Mouse (Mus musculus): ENCODE results near the gene Grk5. TPM values are rescaled to one million over a fixed set of nuclear protein-coding genes. Genes with fewer than 3 reads are reported as not detected.
"Not testable (repeated sequence)": the region's sequence is repeated elsewhere in the genome, so short reads cannot be mapped to it uniquely, and the experiment has no call there.

The Grk5 gene
- polyA plus RNA-seq, 1 experiment from 2014 or later: 4.0 TPM

DNA sequence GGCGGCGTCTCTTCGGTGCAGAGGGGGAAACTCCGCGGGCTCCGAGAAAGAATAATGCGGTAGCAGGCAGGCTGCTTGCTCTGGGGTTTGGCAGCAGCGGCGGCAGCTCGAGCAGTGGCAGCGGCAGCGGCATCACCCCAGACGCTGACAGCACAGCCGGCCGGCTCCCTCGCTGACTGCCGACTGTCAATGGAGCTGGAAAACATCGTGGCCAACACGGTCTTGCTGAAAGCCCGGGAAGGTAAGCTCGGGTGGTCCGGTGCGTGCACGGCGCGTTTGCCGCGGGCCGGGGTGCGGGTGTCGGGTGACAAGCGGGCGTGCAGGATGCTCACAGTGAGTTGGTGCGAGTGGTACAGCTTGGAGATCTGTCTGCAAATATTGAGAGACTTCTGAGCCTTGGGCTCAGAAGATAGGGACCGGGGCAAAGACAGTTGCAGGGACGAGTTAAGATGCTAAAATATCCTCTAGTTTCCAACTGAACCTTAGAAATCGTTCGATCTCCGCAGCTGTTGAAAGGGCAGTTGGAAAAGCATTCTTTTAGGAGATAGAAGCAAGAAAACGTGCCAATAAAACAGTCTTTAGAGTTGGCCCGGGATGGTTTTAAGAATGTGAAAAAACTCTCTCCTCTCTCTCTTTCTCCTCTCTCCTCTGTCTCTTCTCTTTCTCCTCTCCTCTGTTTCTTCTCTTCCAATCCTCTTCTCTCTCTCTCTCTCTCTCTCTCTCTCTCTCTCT lies 1.0 kb downstream of the Grk5 start:
- Histone ChIP-seq H3K27ac (no peak overlapping the region), H3K36me3 (ENCODE audit: inconsistent target) (no peaks in the 10 kb centered on the region), H3K4me3 (ENCODE audit: inconsistent target) (peak overlapping the region; percentile 48), H3K79me2 (ENCODE audit: inconsistent target) (no peaks in the 10 kb centered on the region; the same call in 1 of the 2 replicates)
- under 1% methylated on average over 41 of the region's 41 CpGs for WGBS (ENCODE audit: missing documents)

DNA sequence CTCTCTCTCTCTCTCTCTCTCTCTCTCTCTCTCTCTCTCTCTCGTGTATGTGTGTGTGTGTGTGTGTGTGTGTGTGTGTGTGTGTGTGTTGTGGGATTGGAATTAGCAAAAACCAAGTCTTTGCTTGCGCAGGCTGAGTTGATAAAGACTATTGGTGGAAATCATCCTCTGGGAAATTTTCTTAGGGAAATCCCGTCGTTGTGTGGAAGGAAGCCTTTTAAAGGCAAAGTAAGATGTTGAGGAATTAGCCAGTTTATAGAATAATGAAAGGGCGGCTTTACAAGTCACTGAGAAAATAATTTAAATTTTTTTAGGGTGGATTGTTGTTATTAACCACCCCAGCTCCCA lies 1.5 kb downstream of the Grk5 start:
- Histone ChIP-seq H3K27ac (no peak overlapping the region), H3K4me3 (ENCODE audit: inconsistent target) (no peak overlapping the region; the same call in 1 of the 2 replicates), H3K79me2 (ENCODE audit: inconsistent target) (no peaks in the 10 kb centered on the region; the same call in 1 of the 2 replicates), H3K36me3 (ENCODE audit: inconsistent target) (no peaks in the 10 kb centered on the region)
- 38% methylated on average over 4 of the region's 5 CpGs for WGBS (ENCODE audit: missing documents)

DNA sequence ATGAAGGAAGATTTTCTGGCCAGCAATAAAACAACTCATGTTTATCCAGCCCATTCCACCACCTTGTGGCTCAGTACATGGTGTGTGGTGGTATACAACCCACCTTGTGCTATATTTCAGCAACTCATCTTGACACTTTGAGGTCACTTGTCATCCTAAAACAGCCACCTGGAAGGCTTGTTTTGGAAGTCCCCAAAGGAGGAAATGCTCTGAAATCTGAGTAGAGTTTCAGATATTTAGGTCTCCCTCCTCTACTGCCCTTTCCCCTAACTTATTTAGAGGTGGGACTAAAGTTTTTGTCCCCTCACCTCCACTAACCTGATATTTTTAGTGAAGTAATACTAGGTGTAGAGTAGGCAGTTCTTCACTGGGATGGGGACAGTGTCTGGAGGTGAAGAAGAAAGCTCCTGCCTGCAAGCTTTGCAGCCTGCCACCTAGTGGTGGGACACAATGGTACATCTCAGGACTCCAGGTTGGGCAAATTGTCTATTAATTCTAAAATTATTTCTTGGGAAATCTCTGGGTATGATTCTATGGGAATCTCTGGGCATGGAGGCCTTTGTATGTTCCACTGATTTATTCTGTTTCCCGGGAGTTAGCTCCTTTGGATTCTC lies 2.5 kb downstream of the Grk5 start:
- no peak overlapping the region for H3K27ac ChIP-seq
- no peaks in the 10 kb centered on the region; the same call in 1 of the 2 replicates for H3K79me2 ChIP-seq (ENCODE audit: inconsistent target)
- WGBS (ENCODE audit: missing documents): 36% methylated on average over 1 of the region's 1 CpGs
- H3K4me3 ChIP-seq (ENCODE audit: inconsistent target): no peak overlapping the region
- no peaks in the 10 kb centered on the region for H3K36me3 ChIP-seq (ENCODE audit: inconsistent target)

DNA sequence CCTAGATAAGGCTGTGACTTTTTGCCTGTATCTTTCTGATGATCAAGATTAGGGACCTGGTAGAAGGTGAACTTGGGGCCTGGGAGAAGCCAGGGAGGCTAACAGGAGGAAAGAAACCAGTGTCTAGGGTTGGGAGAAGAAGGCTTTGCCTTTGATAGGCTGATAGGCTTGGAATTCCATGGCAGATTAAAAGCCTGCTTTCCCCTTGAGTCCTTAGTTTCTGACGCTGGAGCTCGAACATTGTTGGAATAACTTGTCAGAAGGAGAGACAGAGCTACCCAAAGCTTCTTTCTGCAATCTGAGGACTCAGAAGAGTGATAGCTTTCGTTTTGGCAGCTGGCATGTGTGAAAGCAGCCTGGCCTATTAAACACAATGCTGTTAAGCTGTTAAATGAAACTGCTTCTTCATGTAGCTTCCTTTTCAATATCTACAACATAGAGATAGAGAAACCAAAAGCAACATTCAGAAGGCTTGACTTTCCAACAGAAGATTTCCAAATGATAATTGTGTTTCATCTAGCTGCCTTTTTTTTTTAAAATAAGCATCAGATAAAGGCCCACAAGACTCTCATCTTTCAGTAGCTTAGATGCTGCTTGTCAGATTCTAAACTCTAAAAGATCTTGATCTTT lies 5.8 kb downstream of the Grk5 start:
- Histone ChIP-seq H3K27ac (no peak overlapping the region), H3K4me3 (ENCODE audit: inconsistent target) (no peak overlapping the region), H3K36me3 (ENCODE audit: inconsistent target) (no peaks in the 10 kb centered on the region), H3K79me2 (ENCODE audit: inconsistent target) (no peaks in the 10 kb centered on the region; the same call in 1 of the 2 replicates)
- 70% methylated on average over 3 of the region's 3 CpGs for WGBS (ENCODE audit: missing documents)

DNA sequence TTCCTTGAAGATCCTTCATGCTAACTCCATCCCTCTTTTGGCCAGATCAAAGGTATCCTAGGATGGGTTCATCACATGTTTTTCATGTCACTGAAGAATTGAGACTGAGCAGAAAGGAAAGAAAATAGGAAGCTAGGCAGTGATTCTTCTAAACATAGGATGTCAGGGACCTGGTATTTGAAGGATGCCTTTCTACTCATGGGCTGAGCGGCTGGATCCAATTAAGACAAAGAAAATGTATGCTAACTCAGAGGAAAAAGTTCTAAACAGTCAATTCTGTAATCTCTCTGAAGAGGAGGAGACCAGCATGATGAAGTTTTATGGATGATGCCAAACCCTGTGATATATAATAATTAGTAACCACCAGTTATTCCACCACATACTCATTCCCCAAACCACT lies 13.6 kb downstream of the Grk5 start:
- H3K4me3 ChIP-seq (ENCODE audit: inconsistent target): no peak overlapping the region
- 100% methylated on average over 1 of the region's 1 CpGs for WGBS (ENCODE audit: missing documents)
- H3K27ac ChIP-seq: no peak overlapping the region
- H3K79me2 ChIP-seq (ENCODE audit: inconsistent target): no peaks in the 10 kb centered on the region
- no peaks in the 10 kb centered on the region for H3K36me3 ChIP-seq (ENCODE audit: inconsistent target)

DNA sequence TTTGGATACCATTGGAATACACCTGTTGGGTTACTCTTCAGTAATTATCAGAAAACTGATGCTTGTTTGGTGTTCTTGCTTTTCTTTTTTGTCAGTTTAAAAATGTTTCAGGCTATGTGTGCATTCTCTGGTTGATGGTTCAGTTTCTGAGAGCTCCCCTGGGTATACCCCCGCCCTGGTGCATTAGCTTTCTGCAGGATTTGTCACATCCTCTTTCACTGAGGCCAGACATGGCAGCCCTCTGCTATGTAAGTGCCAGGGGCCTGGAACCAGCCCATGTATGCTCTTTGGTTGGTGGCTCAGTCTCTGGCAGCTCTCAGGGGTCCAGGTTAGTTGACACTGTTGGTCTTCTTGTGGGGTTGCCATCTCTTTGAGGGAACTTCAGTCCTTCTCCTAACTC lies 14.4 kb downstream of the Grk5 start:
- WGBS (ENCODE audit: missing documents): 100% methylated on average over 1 of the region's 1 CpGs
- Histone ChIP-seq H3K27ac (no peak overlapping the region), H3K4me3 (ENCODE audit: inconsistent target) (no peak overlapping the region), H3K79me2 (ENCODE audit: inconsistent target) (no peaks in the 10 kb centered on the region), H3K36me3 (ENCODE audit: inconsistent target) (no peaks in the 10 kb centered on the region)

DNA sequence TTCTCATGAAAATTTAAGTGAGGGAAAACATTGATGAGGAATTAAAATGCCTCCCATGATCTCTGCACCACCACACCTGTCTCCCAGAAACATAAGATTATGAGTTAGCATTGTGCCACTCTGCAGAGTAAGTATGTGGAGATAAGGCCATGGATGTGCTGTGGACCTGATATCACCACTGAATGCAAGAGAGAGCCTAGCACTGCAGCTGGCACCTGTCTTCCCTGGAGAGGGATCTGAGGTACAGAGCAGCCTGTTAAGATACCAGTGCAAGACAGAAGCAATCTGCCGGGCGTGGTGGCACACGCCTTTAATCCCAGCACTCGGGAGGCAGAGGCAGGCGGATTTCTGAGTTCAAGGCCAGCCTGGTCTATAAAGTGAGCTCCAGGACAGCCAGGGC lies 15.9 kb downstream of the Grk5 start:
- H3K27ac ChIP-seq: no peak overlapping the region
- H3K36me3 ChIP-seq (ENCODE audit: inconsistent target): no peaks in the 10 kb centered on the region
- 100% methylated on average over 3 of the region's 5 CpGs for WGBS (ENCODE audit: missing documents)
- H3K4me3 ChIP-seq (ENCODE audit: inconsistent target): no peak overlapping the region
- H3K79me2 ChIP-seq (ENCODE audit: inconsistent target): no peaks in the 10 kb centered on the region

DNA sequence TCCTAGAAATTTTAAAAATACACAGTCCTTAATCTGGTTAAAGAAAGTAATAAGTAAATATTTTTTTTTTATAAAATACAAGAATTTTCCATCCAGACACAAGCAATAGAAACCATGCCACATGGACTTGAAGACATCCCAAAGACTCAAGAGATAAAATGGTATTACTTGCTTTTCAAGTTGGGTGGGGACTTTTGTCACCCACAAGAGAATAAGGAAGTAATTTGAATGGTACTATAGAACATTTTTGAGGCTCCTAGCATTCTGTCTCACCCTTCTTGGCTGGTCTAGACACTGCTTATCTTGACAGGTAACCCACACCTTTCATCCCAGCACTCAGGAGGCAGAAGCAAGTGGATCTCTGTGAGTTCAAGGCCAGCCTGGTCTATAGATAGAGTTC lies 20.8 kb downstream of the Grk5 start:
- H3K36me3 ChIP-seq (ENCODE audit: inconsistent target): no peaks in the 10 kb centered on the region
- H3K27ac ChIP-seq: no peak overlapping the region
- no peaks in the 10 kb centered on the region for H3K79me2 ChIP-seq (ENCODE audit: inconsistent target)
- no peak overlapping the region for H3K4me3 ChIP-seq (ENCODE audit: inconsistent target)

DNA sequence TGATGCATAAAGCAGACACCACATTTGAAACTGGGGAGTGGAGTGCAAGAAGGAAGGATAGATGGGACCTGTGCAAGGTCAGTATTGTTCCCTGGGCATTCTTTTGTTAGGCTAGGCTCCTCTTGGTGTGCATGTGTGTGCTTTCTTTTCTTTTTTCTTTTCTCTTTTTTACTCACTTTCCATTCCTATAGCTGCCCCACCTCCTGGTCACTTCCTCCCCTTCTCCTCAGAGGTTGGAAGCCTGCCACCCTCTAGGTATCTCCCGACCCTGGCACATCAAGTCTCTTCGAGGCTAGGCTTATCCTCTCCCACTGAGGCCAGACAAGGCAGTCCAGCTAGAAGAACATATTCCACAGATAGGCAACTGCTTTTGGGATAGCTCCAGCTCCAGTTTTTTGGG lies 22.1 kb downstream of the Grk5 start:
- Histone ChIP-seq H3K79me2 (ENCODE audit: inconsistent target) (no peaks in the 10 kb centered on the region), H3K36me3 (ENCODE audit: inconsistent target) (no peaks in the 10 kb centered on the region), H3K27ac (no peak overlapping the region), H3K4me3 (ENCODE audit: inconsistent target) (no peak overlapping the region)
- WGBS (ENCODE audit: missing documents): 53% methylated on average over 2 of the region's 2 CpGs

DNA sequence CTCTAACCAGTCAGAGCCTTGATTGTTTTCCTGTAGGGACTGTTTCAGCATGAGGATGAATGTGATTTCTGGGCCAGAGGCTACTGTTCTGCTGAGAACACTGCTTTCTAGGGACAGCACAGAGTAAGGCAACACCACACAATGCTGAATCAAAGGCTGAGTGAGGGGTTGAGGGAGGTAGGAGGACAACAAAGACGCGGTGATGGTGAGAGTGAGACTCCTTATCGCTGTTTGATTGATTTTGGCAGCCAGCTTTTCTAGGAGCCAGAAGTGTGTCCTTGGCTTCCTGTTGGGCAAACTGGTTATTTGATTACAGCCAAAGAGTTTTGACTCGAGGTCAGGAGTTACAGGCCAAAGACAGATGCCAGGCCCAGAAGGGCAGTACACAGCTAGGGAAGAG lies 25.7 kb downstream of the Grk5 start:
- Histone ChIP-seq H3K79me2 (ENCODE audit: inconsistent target) (no peaks in the 10 kb centered on the region), H3K36me3 (ENCODE audit: inconsistent target) (no peaks in the 10 kb centered on the region), H3K4me3 (ENCODE audit: inconsistent target) (no peak overlapping the region), H3K27ac (no peak overlapping the region)
- 79% methylated on average over 4 of the region's 4 CpGs for WGBS (ENCODE audit: missing documents)

DNA sequence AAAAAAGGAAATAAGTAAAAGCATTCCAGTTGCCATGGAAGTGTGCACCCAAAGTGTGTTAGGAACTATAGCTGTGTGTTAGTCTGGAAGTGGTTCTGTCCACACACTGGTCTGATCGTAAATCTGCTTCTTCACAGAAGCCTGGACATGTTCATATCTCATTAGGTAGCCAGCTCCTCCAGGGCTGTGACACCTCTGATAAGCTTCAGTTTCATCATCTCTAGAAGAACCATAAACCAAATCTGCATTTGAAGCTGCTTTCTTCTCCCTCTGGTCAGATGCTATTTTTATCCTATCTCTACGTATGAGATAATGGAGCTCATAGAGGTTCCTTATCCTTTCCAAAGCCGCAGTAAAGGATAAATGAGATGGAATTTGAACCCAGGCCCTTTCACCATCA lies 26.3 kb downstream of the Grk5 start:
- Histone ChIP-seq H3K4me3 (ENCODE audit: inconsistent target) (no peak overlapping the region), H3K79me2 (ENCODE audit: inconsistent target) (no peaks in the 10 kb centered on the region), H3K36me3 (ENCODE audit: inconsistent target) (no peaks in the 10 kb centered on the region), H3K27ac (no peak overlapping the region)
- 96% methylated on average over 3 of the region's 3 CpGs for WGBS (ENCODE audit: missing documents)

DNA sequence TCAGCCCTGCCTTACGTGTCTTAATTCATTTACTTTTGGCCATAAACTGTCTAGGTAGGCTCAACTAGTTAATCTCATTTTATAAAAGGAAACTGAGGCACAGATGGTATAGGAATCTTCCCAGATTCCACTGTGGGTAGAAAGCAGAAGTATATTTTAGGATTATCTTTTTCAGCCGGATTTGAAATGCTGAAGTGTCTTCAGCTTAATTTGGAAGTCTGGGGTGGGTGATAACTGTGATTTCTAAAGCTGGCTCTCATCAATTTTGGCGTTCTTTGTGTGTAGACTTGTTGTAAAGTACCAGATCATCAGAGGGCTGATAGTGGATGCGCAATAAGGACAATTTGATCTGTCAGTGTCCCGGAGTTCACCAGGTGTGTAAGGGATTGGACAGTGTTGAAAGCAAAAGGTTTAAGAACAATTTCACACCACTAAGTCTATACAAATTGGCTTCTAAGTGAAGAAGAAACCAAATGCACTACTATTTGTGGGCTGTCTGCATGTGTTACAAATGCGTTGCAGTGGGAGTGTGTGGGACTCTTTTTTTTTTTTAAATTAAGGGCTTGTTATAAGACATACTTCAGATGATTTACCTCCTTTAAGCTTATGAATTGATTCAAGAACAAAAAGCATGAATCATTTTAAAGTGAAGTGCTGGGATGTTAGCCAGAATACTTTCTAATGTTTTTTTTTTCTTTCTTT lies 27.5 kb downstream of the Grk5 start:
- Histone ChIP-seq H3K36me3 (ENCODE audit: inconsistent target) (no peaks in the 10 kb centered on the region), H3K79me2 (ENCODE audit: inconsistent target) (no peaks in the 10 kb centered on the region), H3K4me3 (ENCODE audit: inconsistent target) (no peak overlapping the region), H3K27ac (no peak overlapping the region)
- WGBS (ENCODE audit: missing documents): 91% methylated on average over 6 of the region's 6 CpGs

DNA sequence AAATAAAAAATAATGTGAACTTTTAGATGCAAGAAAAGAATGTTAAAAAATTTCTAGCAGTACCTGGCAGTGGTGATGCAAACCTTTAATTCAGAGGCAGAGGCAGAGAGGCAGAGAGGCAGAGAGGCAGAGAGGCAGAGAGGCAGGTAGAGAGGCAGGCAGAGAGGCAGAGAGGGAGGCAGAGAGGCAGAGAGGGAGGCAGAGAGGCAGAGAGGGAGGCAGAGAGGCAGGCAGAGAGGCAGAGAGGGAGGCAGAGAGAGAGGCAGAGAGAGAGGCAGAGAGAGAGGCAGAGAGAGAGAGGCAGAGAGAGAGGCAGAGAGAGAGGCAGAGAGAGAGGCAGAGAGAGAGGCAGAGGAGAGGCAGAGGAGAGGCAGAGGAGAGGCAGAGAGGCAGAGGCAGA lies 35.0 kb downstream of the Grk5 start:
- H3K4me3 ChIP-seq (ENCODE audit: inconsistent target); H3K27ac ChIP-seq; H3K36me3 ChIP-seq (ENCODE audit: inconsistent target); H3K79me2 ChIP-seq (ENCODE audit: inconsistent target): not testable (repeated sequence)

DNA sequence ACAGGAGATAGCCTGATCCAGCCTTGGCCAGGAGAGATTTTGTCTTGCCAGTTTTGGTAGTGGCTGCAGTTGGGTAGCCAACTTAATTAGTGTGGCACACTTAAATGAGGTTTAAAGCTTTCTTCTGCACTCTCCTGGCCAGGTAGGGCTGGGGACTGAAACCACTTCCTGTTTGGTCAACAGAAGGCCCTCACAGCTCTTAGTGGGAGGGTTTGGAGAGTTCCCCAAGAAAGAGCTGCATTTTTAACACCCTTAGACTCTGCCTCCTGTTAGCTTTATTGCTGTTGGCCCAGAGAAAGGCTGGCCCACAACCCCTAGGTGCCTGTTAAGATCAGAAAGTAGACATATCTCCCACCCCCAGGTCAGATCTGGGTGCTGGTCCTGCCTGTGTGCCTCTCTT lies 45.5 kb downstream of the Grk5 start:
- no peaks in the 10 kb centered on the region for H3K79me2 ChIP-seq (ENCODE audit: inconsistent target)
- no peaks in the 10 kb centered on the region for H3K36me3 ChIP-seq (ENCODE audit: inconsistent target)
- H3K4me3 ChIP-seq (ENCODE audit: inconsistent target): no peak overlapping the region
- H3K27ac ChIP-seq: no peak overlapping the region

DNA sequence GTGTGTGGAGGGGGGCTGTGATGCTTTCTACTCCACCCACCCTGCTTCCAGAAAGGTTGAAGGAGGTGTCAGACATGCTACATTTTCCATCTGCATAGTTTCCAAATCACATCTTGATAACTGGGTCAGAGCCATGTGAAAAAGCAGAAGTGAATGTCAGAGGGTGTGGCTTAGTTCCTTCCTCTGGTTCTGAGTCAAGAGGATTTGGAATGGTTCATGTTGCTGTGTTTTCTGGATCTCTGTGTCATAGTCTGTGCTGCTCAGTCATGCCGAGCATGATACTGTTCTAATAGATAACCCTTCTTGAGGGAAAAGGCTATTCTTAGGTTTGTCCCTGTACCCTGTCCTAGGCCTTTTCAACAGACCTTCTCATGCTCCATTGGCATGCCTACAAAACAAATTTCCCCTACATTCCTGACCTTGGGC lies 50.4 kb downstream of the Grk5 start:
- H3K4me3 ChIP-seq (ENCODE audit: inconsistent target): no peak overlapping the region
- no peaks in the 10 kb centered on the region for H3K36me3 ChIP-seq (ENCODE audit: inconsistent target)
- no peaks in the 10 kb centered on the region for H3K79me2 ChIP-seq (ENCODE audit: inconsistent target)
- 0% methylated on average over 1 of the region's 1 CpGs for WGBS (ENCODE audit: missing documents)
- H3K27ac ChIP-seq: peak overlapping the region; percentile 70
